Mouse (Mus musculus) heart, postnatal 36 days (tissue): ENCODE measurements around the gene Rnf183. TPM values are rescaled to one million over a fixed set of nuclear protein-coding genes. Genes with fewer than 3 reads are reported as not detected.
"Not testable (repeated sequence)": the region's sequence is repeated elsewhere in the genome, so short reads cannot be mapped to it uniquely, and the experiment has no call there.

Experiments used
- DNase-seq, 2 experiments: peaks; one replicate each; pipeline ENCODE4 v3.0.0; 2021 to 2022
- intact Hi-C: fragments of 180-260 bp; cut with DNase I; formaldehyde crosslinking; loops from one replicate; pipeline ENCODE4 v1.15.1; 2025
- total RNA-seq, 2 experiments: library from RNA; stranded (reverse); gene quantifications; 2 replicates each; pipeline ENCODE4 v1.2.3; 2021

Rnf183 gene
- total RNA-seq = not detected

DNA sequence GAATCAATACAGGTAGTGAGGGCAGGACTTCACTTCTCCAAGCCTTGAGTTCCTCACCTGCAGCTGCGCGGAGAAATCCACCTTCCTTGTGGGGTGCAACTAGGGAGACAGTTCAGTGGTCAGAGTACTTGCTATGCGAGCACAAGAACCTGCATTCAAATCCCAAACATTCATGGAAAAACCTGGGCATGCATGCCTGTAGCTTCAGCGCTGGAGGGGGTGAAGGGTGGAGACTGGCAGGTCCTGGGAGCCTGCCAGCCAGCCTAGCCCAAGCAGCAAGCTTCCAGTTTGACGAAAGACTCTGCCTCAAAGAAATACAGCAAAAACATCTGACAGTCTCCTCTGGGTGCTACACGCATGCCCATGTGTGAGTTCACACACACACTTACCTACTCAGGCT is at the start of gene Rnf183:
Rnf183 (minus strand) TSS at position 172 of the 400 bp plus-strand sequence.
- intact Hi-C loops = no loop called here
- DNase-seq = no peak

DNA sequence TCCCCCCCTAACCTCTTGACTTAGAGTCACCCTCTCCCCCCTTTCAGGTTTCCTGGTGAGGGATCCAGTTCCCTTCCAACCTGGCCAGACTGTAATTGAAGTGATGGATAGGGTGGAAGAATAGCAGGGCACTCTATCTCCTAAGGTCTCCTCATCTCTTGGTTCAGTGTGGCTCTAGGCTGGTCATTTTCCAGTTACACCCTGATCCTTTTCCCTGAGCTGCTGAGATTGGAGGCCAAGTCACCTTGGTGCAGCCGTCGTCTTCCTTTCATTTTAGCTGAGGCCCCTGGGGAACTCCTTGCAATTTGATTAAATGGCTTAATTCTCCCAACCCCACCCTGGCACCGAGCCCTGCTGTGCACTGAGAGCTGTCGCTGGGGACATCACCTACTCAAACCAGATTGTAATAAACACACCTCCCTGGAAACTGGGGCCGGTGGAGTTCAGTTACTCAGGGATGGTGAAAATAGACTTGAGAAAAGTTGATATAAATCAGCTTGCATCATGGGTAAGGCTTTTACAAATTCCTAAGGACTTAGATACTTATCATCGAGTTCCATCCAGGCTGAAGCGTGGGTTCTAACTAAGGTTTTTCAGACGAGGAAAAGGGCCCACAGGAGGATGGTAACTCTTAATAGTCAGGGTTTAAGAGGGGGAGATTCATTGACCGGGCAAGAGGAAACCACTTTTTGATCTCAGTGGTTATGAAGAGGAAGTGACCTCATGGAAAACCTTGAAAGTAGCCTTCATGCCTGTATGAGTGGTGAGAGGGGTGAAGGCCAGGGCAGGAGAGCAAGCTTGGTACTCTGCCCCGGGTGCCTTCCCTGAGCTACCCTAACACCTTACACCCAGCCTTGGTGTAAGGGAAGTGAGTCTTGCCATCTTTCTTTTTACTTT is 45.9 kb upstream of the Rnf183 start:
- intact Hi-C loops = loop anchor here (2.0 kb wide), 1 partner anchor 22 kb away; the partner anchor contains the start of gene Hdhd3
- DNase-seq = no peak

GRCm38 (mm10) chr4:62479937-62480708 is 45.1 kb upstream of the Rnf183 start, which contains the start of gene Bspry:
Gene Bspry, plus strand, starts transcription at chr4:62480053.
- intact Hi-C loops = loop anchor here (2.0 kb wide), 1 partner anchor 23 kb away; the partner anchor contains the start of gene Hdhd3
- DNase-seq = peak in 1 of 2 experiments; percentile 20

DNA sequence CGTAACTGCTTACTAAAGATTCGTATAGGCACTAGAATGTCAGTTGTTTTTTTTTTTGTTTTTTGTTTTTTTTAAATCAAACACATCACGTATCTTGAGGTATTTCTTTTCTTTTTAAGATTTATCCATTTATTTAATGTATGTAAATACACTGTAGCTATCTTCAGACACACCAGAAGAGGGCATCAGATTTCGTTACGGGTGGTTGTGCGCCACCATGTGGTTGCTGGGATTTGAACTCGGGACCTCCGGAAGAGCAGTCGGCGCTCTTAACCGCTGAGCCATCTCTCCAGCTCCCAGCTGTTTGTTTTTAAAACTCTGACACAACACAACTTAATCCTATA is 44.5 kb upstream of the Rnf183 start:
- intact Hi-C loops, DNase-seq: not testable (repeated sequence)

DNA sequence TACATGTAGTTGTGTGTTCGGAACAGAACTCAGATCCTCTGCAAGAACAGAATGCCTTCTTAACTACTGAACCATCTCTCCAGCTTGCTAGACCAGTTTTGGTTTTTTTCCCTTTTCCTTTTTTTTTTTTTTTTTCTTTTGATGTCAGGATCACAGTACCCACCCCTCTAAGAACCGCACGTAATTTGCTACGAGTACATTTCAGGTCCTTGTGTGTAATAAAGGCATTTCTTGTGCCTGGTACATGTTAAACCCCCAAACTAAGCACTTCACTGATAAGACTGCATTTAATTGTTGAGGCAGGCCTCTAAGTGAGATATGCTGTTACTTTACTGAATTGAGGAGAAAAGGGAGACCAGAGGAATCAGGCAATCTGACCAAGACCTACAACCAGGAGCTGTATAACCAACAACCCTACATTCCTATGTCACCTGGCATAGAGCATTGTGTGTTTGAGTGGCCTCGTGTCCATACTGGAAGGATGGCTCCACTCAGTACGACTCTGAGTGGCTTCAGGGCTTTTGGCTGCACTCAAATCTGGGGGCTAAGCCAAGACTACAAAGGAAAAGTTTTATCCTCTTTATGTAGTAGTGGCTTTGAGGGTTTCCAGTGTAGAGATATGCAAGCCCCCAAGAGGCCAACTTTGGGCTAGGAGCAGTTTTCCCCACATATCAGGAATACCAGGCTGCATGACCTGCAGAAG is 42.6 kb upstream of the Rnf183 start:
- no peak for DNase-seq
- intact Hi-C loops = no loop called here

- no peak for DNase-seq
- intact Hi-C loops = no loop called here
These were observed 40.7 kb upstream of the Rnf183 start for GRCm38 (mm10) chr4:62475793-62476192.

DNA sequence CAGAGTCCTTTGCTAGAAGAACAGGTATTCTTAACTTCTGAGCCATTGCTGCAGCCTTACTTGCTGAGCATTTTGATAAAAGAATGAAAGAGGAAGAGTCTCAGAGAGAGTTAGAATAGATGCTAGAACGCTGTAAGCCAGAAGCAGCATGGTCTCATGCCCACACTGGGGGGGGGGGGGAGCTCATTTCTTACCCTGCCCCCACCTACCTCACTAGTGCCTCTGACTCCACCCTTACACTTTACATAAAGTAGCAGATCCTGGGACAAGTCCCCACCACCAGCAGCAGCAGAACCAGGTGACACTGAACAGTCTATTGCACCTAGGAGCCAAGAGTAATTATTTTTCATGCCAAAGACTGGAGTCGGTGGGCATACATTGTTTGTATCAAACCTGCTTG is 40.1 kb upstream of the Rnf183 start:
- intact Hi-C loops = no loop called here
- DNase-seq = no peak

DNA sequence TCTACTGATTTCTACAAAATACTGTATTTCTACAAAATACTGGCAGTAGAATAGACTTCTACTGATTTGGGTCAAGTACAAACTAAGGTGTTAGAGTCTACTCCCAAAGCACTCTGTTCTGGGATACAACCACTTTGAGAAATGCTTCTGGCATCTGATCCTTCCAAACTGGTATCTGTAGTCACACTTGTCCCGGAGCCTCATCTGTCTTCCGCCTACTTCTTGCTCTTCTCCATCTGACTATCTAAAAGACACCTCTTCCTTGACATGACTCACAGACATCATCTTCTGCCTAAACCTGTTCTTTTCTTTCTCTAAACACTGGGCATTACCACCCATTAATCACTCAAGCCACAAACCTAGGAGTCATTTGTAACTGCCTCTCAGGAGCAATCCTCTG is 37.0 kb upstream of the Rnf183 start:
- DNase-seq = no peak
- intact Hi-C loops = no loop called here

DNA sequence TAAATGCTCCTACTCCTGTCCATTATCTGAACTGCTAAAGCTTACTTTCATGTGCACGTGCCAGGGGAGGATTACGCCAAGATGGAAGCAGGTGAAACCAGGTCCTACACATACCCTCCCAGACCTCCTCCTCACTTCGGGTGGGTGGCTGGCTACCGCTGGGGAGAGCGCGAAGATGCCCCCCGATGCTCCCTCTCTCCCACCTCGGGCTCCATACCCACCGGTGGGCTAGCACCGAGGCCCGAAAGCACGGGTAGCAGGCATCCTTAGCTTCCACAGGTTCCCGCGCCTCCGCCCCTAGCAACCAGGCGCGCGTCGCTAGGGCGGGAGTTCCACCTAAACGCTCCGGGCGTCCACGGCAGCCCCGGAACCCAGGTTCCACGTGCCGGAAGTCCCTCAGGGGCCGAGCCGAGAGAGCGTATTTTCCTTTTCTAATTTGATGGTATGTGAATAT is 35.6 kb upstream of the Rnf183 start, which contains the start of gene Wdr31:
Wdr31 (minus strand) TSS at position 299 of the 454 bp plus-strand sequence.
- intact Hi-C loops = no loop called here

DNA sequence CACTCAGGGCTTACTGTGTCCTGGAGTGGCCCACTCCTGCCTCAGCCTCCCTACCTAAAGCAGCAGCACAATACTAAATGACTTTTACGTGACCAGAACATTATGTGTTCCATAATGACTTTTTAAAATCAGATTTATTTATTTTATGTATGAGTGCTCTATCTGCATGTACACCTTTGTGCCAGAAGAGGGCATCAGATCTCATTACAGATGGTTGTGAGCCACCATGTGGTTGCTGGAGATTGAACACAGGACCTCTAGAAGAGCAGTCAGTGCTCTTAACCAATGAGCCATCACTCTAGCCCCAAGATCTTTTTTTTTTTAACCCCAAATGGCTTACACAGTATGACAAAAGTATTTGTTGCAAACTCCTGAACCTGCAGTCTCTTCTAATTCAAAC is 33.1 kb upstream of the Rnf183 start:
- intact Hi-C loops = loop anchor here (5.0 kb wide), 1 partner anchor 34 kb away; the partner anchor contains the start of gene Hdhd3
- no peak for DNase-seq

More for the DNA sequence above, 35.6 kb upstream of the Rnf183 start, which contains the start of gene Wdr31:
- DNase-seq = peak; percentile 66 to 71

DNA sequence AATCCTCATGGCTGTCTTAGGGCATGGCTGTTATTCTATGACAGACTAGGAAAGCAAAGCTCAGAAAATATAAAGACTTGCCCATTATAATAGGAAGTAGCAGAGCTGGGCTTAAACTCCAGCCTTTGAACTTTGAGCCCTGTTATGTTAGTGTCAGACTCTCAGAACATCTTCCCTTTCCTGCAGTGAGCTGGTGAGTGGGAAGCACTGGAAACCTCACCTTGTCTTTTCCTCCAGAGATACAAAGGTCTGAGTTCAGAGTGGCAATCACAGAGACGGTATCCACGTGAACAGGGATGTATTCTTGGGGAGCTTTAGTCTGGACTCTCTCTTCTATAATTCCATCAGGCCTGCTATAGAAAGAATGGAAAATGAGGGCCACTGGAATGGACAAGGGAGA is 28.1 kb upstream of the Rnf183 start:
- intact Hi-C loops = no loop called here

DNA sequence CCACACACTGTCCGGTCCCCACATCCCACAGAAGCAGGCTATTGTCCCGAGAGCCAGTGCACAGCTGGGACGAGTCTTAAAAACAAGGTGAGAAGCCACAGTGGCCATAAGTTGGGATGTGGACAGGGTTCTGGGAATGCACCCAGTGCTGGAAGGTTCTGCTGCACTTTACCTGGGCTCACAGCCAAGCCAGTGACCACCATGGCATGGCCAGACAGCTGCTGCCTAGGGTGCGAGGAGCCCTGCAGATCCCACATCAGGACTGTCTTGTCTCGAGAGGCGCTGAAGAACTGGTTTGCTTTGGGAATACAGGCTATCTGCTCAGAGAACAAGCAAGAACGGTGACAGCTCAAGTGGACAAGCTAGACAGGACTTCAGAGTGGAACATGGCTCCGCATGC is 25.3 kb upstream of the Rnf183 start:
- intact Hi-C loops = no loop called here
- no peak for DNase-seq

More for the DNA sequence above, 28.1 kb upstream of the Rnf183 start:
- no peak for DNase-seq

DNA sequence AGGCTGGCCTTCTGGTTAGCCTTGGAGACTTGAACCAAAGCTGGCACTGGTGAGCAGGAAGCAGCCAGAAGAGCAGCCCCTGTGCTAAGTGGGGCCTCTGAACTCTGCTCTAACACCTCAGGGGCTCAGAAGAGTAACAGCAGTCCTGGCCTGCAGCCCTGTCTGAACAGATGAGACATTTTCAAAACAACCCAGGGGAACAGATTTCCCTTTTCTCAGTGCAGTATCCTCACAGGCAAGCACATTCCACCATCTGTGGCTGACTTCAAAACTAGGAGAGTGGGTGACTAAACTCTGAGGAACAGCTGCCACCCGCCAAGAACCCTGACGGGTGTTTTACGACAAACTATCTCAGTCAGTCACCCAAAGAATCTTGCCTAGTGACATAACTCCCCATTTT is 24.0 kb upstream of the Rnf183 start:
- intact Hi-C loops = loop anchor here (5.0 kb wide), 2 partner anchors 48 to 303 kb away; no protein-coding TSS in a partner anchor

GRCm38 (mm10) chr4:62454995-62455394 is 19.9 kb upstream of the Rnf183 start:
- peak; percentile 21 to 41 for DNase-seq
- intact Hi-C loops = loop anchor here (5.0 kb wide), 2 partner anchors 52 to 307 kb away; no protein-coding TSS in a partner anchor

More for the DNA sequence above, 24.0 kb upstream of the Rnf183 start:
- DNase-seq = no peak

- intact Hi-C loops = no loop called here
- DNase-seq = no peak
These were observed 5.9 kb upstream of the Rnf183 start for GRCm38 (mm10) chr4:62440986-62441385.

DNA sequence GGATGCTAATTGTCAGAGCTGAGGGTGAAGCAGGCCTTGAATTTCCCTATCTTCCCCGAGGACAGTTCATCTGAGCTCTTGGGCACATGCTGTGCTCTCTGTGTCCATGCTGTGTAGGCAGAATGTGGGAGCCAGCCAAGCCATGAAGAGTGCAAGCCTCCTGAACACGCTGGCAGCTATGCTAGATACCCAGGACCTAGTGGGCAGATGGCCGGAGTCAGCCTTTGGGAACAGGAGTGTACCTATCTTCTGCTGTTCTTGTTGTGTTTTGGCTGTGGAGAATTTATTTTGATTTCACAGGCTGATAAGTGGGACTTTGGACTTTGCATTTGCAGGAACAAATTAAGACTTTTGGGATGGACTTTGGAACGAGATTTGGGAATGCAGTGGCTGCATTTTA is 5.5 kb upstream of the Rnf183 start:
- no peak for DNase-seq
- intact Hi-C loops = no loop called here

- intact Hi-C loops = no loop called here
- no peak for DNase-seq
These were observed 4.7 kb upstream of the Rnf183 start for GRCm38 (mm10) chr4:62439793-62440192.

- no peak for DNase-seq
- intact Hi-C loops = no loop called here
These were observed 2.8 kb upstream of the Rnf183 start for GRCm38 (mm10) chr4:62437871-62438270.

DNA sequence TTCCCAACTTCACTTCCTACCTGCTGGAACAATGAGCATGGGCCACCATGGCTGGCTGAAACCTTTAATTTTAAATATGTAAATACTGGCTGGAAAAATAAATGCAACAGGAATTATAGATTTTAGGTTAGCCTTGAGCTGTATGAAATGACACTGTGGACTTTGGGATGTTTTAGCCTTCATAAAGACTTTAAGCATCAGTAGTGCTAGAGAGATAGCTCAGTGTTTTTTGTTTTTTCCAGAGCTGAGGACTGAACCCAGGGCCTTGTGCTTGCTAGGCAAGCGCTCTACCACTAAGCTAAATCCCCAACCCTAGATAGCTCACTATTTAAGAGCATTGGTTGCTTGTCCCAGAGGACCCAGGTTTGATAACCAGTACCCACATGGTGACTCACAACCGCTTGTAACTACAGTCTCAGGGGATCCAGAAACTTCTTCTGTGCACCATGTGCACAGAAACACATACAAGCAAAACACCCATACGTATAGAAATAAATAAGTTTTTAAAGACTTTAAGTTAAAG is 2.3 kb upstream of the Rnf183 start:
- DNase-seq = no peak
- intact Hi-C loops = no loop called here
